Mouse (Mus musculus) adrenal gland, postnatal 25 days (tissue): ENCODE measurements at regions not wholly inside any gene's neighbourhood (a gene's known extent, or its start where the extent isn't known, plus 50 kb on each side); places are given as distances from the start of the nearest gene placed in this dataset.

ENCODE experiments used
- DNase-seq: peaks from one replicate; pipeline ENCODE4 v3.0.0; 2021; ENCODE audit warnings: mixed read lengths

DNA sequence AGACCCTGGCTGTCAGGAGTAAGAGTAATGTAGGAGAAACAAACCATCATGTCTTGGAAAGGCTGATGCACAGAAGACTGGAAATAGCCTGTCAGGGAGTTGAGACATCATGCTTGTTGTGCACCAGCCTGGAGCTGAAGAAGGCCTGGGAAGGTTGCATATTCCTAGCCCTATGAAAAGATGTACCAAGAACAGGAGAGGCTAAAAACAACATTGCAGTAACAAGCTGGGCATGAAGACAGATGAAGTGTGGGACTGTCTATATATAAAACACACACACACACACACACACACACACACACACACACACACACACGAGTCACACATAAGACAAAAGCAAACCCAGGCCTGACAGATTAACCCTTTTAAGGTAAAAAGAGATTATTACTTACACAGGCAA, 185.1 kb upstream of the Tmem72 start:
- no peak for DNase-seq

DNA sequence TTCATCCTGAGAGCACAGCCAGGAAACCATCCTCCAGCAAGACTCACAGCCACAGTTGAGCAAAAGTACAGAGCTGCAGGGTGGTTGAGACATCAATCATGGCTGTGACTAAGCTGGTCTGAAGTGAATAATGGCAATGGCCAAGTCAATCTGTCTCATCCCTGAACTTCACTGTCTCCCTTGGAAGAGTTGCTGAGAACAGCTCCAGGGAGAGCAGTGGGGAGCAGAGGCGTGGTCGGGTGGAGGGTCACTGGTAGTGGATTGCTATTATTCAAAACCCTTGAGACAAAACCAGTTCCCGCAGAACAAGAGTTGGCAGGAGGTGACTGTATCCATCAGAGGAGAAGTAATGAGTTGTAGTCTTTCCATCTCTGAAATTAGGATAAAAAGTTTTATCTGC, 185.7 kb upstream of the Tmem72 start:
- DNase-seq: peak; percentile 19

DNA sequence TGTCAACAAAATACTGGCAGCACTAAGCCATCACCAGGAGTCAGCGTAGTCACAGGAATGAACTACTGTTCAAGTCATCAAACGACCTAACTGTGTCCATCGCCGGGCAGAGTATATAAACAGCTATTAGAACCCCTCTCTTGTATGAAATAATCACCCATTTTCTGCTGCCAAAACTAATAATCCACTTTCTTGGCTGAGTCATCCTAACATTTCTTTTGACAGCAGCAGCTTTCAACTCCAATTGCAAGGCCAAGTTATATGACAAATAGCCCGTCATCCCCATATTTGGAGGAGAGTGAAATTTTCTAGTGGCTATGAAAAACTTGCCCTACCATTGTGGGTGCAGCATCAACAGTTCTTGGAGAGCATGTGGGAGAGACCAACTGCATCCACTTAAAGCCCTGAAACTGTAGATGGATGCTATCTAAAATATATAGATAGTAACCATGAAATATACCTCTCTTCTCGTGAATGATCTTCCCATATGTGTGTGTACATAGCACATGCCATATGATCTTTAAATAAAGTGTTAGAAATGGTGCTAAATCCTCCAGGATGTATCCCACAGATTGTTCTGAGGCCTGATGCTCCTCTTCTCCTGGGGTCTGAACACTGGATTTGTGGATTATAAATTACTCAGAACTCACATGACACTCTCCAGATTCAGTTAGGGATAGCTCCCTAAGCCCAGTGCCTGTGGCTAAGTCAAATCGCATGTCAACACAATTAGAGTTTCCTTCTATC, 189.9 kb upstream of the Tmem72 start:
- DNase-seq: no peak

DNA sequence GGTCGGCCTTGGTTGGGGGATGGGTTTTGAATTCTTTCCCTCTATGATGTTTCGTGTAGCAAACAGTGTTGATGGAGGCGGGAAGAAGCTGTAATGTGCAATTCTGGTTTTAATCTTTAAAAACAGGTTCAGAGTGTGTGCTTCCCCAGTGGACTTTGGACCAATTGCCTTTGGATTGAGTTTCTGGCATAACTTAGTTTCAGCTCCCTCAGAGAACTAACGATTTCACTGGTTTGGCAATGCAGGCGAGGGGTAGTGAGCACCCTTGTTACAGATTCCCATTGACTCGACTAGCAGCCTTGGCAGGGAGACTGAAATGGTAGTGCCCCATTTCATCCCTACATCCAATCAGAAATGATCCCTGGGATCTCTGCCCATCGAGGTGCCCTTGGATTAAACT, 193.9 kb upstream of the Tmem72 start:
- DNase-seq: no peak

DNA sequence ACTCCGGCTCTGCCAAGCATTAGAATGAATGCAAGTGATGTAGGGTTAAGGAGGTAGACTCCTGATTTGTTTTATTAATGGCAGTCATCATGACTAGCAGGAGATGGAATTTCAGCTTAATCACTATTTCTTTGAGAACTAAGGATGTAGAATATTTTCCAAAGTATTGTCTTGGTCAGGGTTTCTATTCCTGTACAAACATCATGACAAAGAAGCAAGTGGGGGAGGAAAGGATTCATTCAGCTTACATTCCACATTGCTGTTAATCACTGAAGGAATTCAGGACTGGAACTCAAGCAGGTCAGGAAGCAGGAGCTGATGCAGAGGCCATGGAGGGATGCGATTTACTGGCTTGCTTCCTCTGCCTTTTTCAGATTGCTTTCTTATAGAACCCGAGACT, 195.4 kb upstream of the Tmem72 start:
- DNase-seq: no peak

DNA sequence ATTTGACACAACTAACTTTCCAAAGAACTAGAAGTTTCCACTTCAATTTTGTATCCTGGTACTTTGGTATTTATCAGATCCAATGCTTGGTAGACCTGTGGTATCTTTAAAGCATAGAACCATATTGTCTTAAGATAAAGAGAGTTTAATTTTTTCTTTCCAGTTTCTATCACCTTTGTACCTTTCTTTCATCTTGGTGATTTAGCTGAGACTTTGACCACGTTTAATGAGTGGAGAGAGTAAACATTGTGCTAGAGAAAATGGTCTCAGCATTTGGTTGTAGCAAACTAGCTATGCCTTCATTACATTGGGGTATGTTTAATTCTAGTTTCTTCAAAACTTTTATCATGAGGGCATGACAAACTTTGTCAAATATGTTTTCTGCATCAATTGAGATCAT, 197.4 kb upstream of the Tmem72 start:
- no peak for DNase-seq

DNA sequence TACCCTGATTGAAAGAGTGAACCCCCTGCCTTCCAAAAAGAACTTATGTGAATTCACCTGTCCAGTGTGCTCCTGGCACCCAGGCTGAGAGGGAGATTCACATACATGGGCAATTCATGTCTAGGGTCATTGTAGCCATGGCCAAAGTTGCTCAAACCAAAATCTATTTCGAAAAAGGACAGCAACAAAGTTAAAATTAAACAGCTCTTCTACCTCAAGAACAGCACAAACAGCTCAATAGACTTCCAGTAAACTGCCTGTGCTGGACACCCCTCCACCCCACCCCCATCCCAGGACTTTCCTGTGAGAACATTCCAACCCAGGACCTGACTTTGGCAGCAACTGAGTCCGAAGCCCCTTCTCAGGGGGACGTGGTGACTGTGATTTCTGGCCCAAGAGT, 218.3 kb upstream of the Tmem72 start:
- no peak for DNase-seq

DNA sequence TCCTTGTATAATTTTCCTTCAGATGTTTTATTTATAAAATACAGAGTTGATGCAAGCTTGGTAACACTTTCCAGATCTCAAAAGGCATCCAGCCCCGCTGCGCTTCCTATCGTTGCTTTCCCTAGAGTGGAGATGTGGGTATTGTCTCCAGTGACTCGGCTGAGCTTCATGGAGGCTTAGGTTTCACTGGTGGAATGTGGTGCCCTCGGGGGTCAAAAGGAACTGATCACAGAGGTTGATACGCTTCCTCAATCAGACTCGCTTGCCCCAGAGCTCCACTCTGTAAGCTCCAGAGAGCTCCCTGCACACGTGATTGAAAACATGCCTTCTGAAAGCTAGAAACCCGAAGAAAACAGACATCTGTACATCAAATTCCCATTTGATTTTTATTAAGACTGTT, 224.9 kb upstream of the Tmem72 start:
- DNase-seq: no peak

DNA sequence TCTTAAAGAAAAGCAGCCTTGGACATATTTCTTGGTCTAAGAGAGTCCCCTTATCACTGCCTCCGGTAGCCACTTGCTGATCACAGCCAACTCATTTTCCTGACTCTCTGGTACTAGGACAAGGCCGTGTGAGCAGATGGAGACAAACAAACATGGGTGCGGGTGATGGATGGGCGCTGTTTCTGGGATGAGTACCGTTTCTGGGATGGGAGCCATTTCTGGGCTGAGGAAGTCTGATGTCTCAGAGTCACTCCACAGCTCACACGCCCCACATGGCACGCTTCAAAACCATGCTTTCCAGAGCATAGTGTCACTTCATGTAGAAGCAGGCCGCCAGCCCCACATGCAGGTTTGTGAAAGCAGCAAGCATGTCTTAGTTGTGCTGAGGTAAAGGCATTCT, 225.6 kb upstream of the Cxcl12 start:
- DNase-seq: no peak

DNA sequence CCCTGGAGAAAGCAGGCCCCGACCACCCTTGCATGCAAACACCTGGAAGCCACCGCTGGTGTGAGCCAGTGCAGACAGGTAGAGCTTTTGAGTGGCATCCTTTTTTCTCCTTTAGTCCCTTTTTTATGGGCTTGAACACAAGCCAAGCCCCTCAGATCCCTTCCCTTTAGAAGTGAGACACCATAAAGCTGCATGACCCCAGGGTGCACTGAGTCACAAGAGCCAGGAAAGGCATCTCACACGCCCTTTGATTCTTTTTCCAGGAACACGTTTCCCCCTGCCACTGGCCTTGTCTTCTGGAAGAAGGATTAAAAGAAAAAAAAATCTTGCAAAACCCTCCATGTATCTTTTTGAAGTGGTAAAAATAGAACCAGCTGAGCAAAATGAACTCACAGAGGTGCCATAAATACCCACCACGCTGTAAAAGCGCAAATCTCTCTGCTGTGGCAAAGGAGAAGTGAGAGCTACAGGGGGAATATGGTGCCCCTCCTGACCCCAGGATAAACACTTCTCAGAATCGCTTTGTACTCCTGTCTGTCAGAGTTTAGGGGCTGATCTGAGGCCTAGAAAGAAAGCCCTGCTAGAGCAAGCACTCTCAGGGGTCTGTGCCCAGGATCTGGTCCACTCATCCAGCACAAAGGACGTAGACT, 222.1 kb upstream of the Cxcl12 start:
- DNase-seq: no peak

DNA sequence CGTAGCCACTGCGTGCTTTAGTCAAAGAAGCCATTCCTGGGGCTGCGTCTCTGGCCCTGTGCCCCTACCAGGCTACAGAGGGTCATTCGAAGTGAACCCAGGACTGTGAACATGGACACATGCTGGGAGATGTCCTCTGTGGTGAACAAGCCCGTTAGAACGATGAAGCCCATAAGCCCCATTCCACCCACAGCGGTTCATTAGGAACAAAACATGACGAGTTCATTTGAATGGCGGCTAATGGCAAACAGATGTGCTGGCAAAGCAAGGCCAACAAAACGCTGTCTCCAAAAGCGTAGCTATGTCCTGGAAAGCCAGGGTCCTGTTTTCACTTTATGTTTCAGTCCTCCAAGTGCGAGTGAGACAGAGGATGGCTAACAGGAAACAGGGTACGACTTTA, 208.7 kb upstream of the Cxcl12 start:
- no peak for DNase-seq

DNA sequence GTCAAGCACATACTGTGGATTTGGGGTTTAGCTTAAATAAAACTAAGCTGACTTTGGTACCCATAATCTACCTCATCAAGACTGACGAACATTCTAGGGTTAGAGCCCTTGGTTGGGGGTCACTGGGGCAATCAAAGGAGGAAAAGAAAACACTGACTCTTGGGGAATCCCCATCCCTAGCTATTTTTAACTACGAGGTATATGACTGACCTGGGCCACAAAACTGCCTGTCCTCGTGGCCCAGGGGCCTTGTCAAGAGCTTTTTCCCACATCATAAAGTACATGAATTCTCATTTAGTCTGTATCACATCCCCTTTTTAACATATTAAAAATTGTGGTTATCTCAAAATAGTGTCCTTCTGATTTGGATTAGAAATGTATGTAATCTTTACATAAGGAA, 207.7 kb upstream of the Cxcl12 start:
- DNase-seq: no peak

DNA sequence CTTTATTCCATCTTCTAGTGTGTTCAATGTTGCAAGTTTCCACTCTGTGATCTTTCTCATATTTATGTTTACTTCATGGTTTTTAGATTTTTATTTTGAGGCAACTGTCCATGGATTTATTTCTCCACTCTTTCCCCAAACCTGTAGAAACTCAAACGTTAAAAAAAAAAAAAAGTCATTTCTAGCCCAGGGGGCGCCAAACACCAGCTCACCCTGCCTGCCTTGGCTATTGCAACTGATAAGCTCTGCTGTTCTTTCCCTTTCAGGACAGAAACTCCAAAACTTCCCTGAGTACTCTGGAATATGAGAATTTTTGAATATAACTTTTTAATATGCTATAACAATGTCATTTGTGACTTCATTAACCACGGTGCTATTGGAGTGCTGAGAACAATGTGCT, 201.9 kb upstream of the Cxcl12 start:
- DNase-seq: no peak

DNA sequence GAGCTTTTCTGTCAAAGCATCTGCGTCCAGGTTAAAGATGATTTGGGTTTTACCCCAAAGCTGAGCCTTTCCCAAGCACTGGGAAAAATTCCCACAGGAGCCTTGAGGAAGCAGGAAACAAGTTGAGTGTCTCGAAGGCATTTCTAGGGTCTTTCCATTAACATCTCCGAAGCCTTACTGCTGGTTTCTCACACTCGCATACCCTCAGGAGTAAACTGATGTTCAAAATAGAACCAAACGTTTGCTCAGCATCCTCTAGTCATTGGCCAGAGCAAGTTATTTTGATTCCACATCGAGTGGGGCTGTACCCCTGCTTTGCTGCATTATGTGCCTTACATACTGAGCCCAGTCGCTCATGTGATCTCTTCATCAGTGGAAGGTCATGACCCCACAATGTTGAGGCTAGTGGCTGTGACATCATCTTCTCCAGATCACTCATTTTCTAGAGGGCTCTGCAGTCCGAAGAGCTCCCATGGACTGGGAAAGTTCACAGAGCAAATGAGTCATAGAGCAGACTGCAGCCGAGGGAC, 198.9 kb upstream of the Cxcl12 start:
- no peak for DNase-seq

DNA sequence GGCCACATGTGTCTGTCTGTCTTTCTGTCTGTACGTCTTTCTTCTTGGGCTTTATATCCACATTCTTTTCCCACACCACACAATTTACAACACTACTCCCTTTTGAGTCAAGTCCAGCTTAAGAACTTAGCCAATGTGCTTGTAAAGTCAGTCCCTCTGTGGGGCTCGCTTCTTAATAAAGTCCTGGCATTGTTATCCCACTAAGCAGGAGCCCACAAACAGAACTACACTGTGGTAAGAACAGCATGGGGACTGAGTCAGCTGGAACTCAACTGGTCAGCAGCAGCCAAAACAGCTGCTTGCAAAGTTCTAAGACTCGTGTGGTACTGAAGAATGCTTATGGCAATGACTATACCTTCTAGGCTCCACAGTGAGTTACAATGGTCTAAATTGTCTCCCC, 193.5 kb upstream of the Cxcl12 start:
- DNase-seq: no peak

DNA sequence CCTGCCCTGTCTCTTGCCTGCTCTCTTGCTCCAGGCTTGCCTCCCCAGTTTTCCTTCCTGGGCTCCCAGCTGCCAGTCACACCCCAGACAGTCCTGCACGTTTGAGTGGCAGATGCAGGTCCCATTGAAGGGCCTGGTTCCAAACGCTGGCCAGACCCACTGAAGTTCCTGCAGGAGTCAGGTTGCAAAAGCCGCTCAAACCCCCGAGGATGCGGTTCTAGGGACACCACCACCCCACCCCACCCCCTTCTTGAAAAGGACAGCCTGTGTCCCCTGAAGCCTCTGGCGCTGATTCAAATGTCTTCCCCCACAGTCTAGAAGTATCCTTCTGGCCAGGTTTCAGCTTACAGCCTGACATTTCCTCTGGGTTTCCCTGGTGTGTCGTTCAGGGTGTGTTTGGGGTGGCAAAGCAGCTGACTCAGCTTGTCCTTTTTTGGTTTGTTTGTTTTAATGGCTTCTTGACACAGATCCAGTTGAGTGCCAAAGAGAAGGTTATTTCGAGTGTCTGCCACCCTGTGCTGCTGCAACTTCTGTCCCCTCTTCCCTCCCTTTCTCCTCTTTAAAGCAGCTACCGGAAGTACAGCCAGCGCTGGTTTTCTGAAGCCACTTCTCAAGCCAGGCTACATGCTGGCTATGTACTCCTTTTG, 187.9 kb upstream of the Cxcl12 start:
- DNase-seq: no peak

DNA sequence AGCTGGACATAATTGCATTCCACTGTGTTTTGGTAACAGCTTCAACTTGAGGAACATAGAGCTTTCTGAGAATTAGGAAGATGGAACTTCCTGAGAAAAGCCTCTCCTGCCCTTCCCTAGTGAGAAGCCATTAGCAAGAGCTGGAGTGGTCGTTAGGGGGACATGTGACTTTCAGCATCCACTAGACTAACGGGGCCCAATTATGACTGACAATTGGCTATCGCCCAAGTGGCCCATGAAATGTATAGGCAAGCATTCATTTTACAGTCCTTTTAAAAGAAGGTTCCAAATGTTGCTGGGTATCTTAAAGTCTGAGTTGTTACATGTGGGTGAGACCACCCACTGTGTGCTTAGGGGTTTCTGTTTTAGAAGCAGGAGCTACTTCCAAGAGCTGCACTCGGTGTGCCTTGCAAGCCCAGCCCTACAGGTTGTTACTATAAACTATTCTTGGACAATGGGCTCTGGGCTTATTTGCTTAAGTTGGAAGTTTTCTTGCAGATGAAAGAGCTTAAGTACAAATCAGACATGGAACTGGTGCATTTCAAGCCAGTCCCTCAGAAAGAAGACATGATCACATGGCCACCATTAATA, 183.1 kb upstream of the Cxcl12 start:
- DNase-seq: no peak

DNA sequence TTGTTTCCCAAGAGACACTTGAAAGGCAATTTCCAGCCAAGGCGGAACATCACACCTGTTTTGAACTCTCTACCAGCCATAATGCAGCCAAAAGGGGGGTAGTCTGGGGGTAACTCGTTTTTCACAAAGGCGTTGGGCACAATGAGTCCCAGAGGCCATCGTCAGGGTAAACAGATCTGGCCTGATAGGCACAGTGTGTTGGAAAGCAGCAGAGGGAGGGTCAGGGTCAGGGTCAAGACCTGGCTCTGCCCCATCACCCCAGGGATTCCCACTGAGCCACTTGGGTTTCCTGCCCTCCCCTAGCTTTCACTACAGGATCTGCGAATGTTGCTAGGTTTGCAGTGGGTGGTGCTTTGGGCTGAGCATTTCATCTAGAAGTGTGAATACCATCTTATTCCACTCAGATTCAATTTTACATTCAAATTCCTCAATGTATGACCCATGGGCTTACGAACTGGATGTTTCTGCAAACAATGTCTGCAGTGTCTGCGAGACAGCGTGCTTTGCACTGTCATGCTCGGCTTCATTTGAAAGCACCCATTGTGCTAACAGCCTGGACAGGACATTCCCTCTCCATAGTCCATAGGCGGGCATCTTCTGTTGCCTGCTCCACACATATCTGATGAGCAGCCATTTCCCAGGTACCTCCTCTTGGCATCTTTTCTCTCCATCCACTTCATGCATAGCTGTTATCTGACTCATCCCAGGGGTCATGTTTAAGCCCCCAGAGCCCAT, 181.9 kb upstream of the Cxcl12 start:
- DNase-seq: no peak

DNA sequence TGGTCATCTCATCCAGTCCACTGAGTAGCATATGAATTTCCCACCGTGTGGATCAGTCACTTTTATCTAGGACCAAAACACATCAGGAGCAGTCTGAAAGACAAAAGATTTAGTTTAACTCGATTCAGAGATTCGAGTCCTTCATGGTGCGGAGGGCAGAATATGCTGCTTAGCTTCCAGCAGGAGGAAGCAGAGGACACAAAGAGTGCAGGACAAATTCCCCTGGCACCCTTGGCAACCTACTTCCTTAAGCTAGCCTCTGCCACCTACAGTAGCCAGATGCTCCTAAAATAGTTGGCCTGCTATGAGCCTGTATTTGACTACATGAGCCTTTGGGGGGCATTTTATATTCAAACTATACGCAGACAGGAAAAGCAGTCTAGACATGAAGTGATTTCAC, 181.1 kb upstream of the Cxcl12 start:
- DNase-seq: no peak

DNA sequence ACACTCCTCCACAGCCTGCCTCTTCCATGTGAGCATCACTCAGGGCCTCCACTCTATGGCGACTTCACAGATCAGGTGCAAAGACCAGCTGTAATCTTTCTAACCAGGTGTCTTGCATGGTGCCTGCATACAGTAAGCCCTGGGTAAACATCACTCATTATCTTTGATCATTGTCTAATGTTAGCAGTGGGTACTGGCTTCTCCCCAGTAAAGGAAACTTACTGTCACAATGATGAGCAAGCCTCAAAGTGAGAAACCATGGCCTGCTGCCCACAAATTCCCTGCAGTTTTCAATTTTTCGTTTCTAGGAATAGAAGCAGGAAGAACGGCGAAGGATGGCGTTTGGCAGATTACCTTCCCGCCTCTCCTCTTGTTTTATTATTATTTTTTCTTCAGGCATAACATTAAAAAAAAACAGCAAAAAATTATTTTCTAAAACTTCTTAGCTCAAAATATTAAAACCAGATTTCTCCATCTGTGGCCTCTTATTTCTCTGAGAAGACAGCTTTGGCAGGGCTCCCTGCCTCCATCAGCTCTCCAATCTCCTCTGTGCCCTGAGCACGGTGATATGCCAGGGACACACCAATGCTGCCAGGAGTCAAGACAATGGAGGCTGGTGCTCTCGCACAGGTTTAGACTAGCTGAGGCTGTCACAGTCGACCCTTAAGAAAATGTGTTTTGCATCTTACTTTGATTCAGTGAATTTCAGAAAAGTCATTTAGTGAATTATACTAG, 169.2 kb upstream of the Cxcl12 start:
- DNase-seq: peak; percentile 4

DNA sequence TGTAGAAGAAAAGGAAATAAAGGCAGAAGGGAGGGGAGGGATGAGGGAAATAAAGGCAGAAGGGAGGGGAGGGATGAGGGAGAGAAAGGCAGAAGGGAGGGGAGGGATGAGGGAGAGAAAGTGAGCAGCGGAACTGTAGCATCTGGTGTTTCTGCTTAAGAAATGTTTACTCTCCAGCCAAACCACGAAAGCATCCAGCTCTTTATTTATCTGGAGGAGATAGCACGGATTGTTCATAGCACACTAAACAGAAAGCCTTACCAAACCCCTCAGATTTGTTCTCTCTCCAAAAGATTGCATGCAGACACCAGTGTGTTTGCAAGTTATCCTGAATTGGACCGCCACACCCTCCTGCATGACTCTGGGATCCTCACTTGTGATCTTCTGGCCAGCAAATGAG, 168.4 kb upstream of the Cxcl12 start:
- no peak for DNase-seq
